Mouse (Mus musculus) layer of hippocampus, adult 11-12 months (tissue): ENCODE results near the gene Pfdn4.

ENCODE experiments used
- DNase-seq: peaks from one replicate; pipeline ENCODE4 v3.0.0; 2022; ENCODE audit warnings: low spot score

The Pfdn4 gene

GRCm38 (mm10) chr2:170497091-170497566 is 901 bp downstream of the Pfdn4 start, which contains the start of gene Cyp24a1:
Gene Cyp24a1, minus strand, starts transcription at chr2:170497145.
- DNase-seq = no peak

GRCm38 (mm10) chr2:170498011-170498410 is 1.8 kb downstream of the Pfdn4 start:
- DNase-seq = no peak

DNA sequence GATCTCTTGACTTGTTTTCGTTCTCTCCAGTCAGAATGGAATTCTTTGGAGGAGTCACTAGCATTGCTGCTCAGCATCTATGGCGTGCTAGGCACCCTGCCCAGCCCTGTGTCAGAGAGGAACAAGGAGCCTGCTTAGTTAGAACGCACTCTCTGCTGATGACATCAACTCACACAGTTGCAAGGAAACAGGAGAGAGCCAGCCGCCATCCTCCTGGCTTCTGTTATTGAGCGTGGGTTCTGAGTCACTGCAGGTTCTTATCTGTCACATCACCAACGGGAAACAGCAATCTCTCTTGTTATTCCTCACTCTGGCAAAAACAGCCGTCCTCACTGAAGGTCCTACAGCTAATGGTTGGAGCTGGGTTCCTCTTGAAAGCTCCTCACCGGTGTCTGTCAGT is 7.1 kb downstream of the Pfdn4 start:
- DNase-seq = no peak

- no peak for DNase-seq
Measured at GRCm38 (mm10) chr2:170503983-170504382, 7.8 kb downstream of the Pfdn4 start.

DNA sequence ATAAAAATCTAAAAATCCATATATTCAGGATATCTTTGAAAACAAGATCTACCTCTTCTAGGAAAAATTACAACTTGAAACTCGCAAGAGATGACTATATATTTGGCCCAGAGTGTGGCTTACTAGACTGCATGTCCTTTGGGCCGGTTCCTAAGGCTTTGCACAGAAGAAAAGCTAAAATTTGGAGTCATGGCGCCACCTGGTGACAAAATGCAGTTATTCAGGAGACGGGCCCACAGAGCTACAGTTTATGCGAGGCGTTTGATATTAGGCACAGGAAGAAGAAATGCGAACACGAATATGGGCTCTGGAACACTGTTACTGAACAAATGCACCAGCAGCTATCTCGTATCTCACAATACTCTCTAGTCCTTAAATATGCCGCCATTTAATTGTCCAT is 11.5 kb downstream of the Pfdn4 start:
- peak; percentile 89 for DNase-seq

- DNase-seq = peak; percentile 95
Measured at GRCm38 (mm10) chr2:170508821-170509220, 12.6 kb downstream of the Pfdn4 start.

DNA sequence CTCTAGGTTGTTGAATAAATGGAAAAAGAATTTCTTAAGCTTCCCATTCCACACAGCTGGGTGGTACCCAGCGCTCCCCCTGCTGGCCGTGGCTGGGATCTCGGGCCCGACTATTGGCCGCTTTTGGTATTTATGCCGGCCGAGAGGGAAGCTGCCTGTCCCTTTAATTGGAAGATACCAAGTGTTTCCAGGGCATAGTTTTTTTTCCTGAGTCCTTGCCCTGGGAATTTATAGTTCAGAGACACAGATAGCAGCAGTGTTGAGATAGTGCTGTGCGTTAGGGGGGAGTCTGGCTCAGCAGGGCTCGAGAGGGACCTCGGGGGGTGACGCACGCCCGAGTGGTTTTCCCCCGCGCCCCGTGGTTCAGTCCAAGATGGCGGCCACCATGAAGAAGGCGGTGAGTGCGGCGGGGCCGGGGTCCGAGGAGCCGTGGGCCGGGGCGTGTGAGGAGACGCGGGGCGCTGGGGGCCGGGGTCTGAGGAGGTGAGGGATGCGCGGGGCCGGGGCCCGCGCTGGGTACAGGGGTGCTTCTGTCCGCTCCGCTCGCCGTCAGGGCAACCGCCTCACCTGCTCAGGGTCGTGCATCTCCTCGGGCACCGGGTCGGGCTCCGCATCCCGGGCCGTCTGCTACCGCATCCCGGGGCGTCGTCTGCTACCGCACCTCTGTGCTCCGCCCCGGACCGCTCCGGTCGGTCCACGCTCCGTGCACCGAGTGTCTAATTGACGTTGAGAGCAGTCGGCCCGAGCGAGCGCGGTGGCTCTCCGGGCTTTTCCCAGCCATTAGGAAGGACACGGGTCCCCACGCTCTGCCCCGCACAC is 15.1 kb downstream of the Pfdn4 start:
- peak; percentile 95 for DNase-seq

DNA sequence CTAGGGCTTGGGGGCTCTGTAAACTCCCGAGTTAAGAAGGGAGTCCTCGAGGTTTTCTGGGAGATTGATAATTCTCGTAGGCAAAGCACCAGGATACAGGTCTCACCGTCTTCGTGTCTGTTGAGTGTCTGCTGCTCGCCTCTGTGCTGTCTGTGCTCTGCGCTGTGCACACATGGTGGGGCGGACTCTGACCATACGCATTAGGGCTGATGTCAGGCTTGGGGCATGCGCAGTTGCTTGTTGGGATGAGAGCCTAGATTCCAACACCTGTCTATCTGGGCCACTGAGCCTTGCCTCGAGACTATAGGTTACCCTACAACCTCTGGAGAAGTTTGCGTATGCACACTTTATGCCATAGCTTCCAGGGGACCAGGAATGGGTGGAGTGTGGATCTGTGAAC is 17.5 kb downstream of the Pfdn4 start:
- no peak for DNase-seq

DNA sequence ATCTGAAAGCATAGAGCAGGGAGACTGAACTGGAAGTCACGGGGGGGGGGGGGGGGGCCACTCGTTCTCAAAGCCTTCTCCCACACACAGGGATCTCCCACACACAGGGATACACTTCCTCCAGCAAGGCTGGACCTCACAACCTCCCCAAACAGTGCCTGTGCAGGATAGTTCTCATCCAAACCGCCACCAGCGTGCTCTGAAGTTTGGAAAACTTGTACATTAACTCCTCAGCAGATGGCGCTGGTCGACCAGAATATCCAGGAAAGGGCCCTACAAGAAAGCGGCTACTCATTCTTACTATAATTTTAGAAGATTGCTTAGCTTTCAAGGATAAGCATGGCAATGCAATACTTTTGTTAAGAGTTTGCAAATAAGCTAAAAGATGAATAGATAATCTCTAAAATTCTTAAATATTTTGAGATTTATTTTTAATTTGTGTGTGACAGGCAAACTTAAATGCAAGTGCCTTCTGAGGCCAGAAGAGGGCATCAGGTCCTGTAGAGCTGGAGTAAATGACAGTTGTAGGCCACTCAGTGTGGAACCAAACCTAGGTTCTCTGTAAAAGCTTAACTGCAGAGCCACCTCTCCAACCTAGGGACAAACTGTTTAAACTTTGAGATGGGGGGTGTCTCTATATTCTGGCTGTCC is 24.2 kb downstream of the Pfdn4 start:
- DNase-seq = peak; percentile 58

GRCm38 (mm10) chr2:170526513-170526912 is 30.3 kb downstream of the Pfdn4 start:
- no peak for DNase-seq

GRCm38 (mm10) chr2:170528061-170528460 is 31.8 kb downstream of the Pfdn4 start:
- no peak for DNase-seq

DNA sequence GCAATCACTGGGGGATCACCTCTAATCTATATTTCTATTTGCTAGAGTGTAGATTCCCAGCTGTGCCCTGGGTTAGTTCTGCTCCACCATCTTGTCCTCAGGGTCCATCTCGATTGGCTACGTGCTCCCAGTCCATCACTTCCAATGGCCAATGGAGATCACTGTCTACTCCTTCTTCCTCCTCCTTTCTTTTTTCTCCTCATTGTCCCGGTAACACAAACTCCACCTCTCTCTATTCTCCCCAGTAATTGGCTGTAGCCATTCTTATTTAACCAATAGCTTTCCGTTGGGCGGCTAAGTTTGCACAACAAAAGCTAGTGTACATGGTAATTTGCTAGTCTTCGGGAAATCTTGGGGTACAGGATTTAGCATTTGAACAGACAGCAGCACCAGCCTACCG is 33.5 kb downstream of the Pfdn4 start:
- no peak for DNase-seq

DNA sequence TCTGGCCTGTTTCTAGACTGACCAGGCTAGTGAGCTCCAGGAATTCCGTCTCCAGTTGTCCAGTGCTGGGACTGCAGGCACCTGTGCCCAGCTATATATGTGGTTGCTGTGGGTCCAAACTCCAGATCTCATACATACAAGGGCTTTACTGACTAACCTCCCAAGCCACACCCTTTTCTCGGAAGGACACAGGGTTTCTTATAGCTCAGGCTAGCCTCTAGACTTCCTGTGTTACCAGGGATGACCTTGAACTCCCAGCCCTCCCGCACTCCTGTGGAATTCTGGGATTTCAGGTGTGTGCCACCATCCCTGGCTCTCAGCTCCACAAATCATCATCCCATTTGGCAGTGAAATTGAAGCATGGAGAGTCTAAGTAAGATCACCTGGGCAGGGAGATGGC is 34.0 kb downstream of the Pfdn4 start:
- DNase-seq = no peak

GRCm38 (mm10) chr2:170534116-170534802 is 38.0 kb downstream of the Pfdn4 start:
- DNase-seq = no peak

GRCm38 (mm10) chr2:170534803-170535174 is 38.6 kb downstream of the Pfdn4 start:
- no peak for DNase-seq

GRCm38 (mm10) chr2:170535841-170536240 is 39.6 kb downstream of the Pfdn4 start:
- DNase-seq = no peak

DNA sequence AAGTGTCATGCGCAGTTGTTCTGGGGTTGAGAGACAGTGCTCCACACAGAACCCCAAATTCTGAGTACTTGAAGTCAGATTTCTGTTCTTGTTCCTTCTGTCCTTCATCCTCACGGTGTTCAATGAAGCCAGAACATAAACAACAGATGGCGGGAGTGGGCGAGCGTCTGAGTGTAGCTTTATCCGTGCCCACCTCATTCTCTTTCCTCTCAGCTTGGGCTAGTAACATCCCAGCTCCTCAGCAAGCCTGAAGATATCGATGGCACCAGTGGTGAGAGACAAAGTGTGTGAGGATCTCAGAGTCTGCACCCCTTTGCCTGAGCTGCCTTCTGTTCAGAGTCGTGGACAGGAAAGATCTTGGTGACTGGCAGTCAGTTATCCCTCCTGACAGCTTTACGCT is 43.0 kb downstream of the Pfdn4 start:
- DNase-seq = peak; percentile 55

DNA sequence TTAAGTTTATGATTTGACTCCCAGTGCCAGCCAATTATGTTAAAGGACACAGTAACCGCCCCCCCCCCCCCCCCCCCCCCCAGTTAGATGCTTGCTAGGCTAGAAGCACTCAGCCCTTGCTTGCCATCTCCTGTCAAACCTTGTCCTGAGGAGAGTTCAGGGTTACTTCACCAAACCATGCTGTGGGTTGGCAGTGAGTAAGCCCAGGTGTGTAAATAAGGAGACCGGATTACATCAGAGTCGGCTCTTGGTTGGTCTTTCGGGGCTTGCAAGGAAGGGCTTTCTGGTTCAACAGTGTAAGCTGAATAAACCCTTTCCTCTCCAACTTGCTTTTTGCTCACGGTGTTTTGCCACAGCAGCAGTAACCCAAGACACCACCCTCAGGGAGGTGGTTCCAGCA is 47.4 kb downstream of the Pfdn4 start:
- DNase-seq = no peak

GRCm38 (mm10) chr2:170544159-170544558 is 47.9 kb downstream of the Pfdn4 start:
- no peak for DNase-seq

- DNase-seq = no peak
Measured at GRCm38 (mm10) chr2:170544950-170545349, 48.7 kb downstream of the Pfdn4 start.

DNA sequence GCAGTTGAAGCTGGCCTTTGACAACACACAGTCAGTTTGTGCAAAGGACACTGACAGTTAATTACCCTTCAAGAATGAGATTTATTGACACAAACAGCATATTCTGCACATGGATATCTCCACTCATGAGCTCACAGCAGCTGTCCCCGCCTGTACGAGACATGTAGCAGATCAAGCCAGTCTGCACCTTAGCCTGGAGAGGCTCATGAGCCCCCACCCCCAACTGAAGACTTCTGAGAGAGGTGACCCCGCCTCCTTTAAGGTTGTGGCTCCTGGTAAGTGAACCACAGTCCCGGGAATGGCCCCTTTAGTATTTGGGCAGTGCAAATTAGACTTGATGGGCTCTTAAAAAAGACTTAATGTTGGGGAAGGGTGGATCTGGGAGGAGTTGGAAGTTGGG is 49.5 kb downstream of the Pfdn4 start:
- no peak for DNase-seq

- no peak for DNase-seq
Measured at GRCm38 (mm10) chr2:170547526-170547925, 51.3 kb downstream of the Pfdn4 start.

GRCm38 (mm10) chr2:170548046-170548445 is 51.8 kb downstream of the Pfdn4 start:
- no peak for DNase-seq
